Mouse (Mus musculus) kidney, postnatal 0 days (tissue): Measurements from ENCODE around the gene Krt19. TPM values are rescaled to one million over a fixed set of nuclear protein-coding genes. Genes with fewer than 3 reads are reported as not detected.

Source experiments
- ATAC-seq: fragments of 200-750 bp; cut with Nextera tagmentation; replicated peaks from 2 replicates; pipeline ENCODE4 v1.8.0; 2017; ENCODE audit warnings: low read depth, moderate number of reproducible peaks, moderate TSS enrichment, moderate library complexity; ENCODE audit not compliant: low FRiP score
- DNase-seq: peaks from one replicate; pipeline ENCODE4 v3.0.0-alpha.2; 2016; ENCODE audit warnings: low spot score
- H3K27ac ChIP-seq: fragments of 300-500 bp; sonication (generic); 2 replicates; pipeline ENCODE4 v1.5.1; 2014; ENCODE audit warnings: mild to moderate bottlenecking
- H3K27me3 ChIP-seq: fragments of 300-500 bp; sonication (generic); 2 replicates; pipeline ENCODE4 v1.6.1; 2014; ENCODE audit warnings: low read length, mixed read lengths; ENCODE audit not compliant: insufficient read depth
- H3K36me3 ChIP-seq: fragments of 300-500 bp; sonication (generic); 2 replicates; pipeline ENCODE4 v1.6.1; 2014; ENCODE audit warnings: low read length, mixed read lengths; ENCODE audit not compliant: insufficient read depth
- H3K4me1 ChIP-seq: fragments of 300-500 bp; sonication (generic); replicated peaks from 2 replicates; pipeline ENCODE4 v1.6.1; 2014; ENCODE audit warnings: antibody characterized with exemption, low read length, mixed read lengths; ENCODE audit not compliant: insufficient read depth
- H3K4me2 ChIP-seq: fragments of 300-500 bp; sonication (generic); 2 replicates; pipeline ENCODE4 v1.6.1; 2014; ENCODE audit warnings: mild to moderate bottlenecking, low read length, moderate library complexity, mixed read lengths
- H3K4me3 ChIP-seq: fragments of 300-500 bp; sonication (generic); replicated peaks from 2 replicates; pipeline ENCODE4 v1.5.1; 2014; ENCODE audit warnings: low read depth, low read length
- H3K9ac ChIP-seq: fragments of 300-500 bp; sonication (generic); 2 replicates; pipeline ENCODE4 v1.6.1; 2014; ENCODE audit warnings: low read depth, low read length
- H3K9me3 ChIP-seq: fragments of 300-500 bp; sonication (generic); replicated peaks from 2 replicates; pipeline ENCODE4 v1.6.1; 2016; ENCODE audit warnings: low read length, inconsistent platforms, mixed read lengths
- CTCF ChIP-seq: IDR thresholded peaks from 2 replicates; pipeline ENCODE4 v1.5.1; 2016; ENCODE audit warnings: antibody characterized with exemption, low read depth, mild to moderate bottlenecking, moderate library complexity
- WGBS: fragments of 180-500 bp; shearing (Covaris S2); extraction: QIAGEN DNeasy Blood & Tissue Kit; methylation state at CpG from one replicate; pipeline ENCODE4 v1.1.7; 2014; 5-methylcytosine and 5-hydroxymethylcytosine counted together
- polyA plus RNA-seq: library from polyadenylated mRNA; unstranded; fragments of >200 nt; fragmentation: Nextera tagmentation; extraction: Ambion mirVana; gene quantifications from 2 replicates; pipeline ENCODE4 v1.2.1, GENCODE M21; 2015

Gene Krt19
- polyA plus RNA-seq = 90.5 and 94.0 TPM in 2 replicates

GRCm38 (mm10) chr11:100148615-100149330 is at the start of gene Krt19:
Krt19 (minus strand) TSS chr11:100148665.
- no peak within 1 kb of the TSS for H3K4me2 ChIP-seq
- H3K9me3 ChIP-seq = no peaks in the 10 kb centered on the region
- no peaks in the 10 kb centered on the region for H3K36me3 ChIP-seq
- WGBS = 49% methylated on average over 9 of the region's 9 CpGs
- no peak within 1 kb of the TSS for H3K4me3 ChIP-seq
- H3K9ac ChIP-seq = no peak within 1 kb of the TSS
- H3K4me1 ChIP-seq = peaks cover 13% of the 10 kb centered on the region; the same call in 1 of the 2 replicates
- no peak for TF ChIP-seq CTCF
- peaks cover 3% of the 10 kb centered on the region; the same call in 1 of the 2 replicates for H3K27me3 ChIP-seq
- ATAC-seq (no peak), DNase-seq (no peak)
- H3K27ac ChIP-seq = no peak within 1 kb of the TSS

GRCm38 (mm10) chr11:100192992-100193391 is 44.5 kb upstream of the Krt19 start, which contains the start of gene Krt9:
Krt9 (minus strand) TSS chr11:100193246.
- Histone ChIP-seq H3K27ac (no peak within 1 kb of the TSS), H3K4me1 (no peaks in the 10 kb centered on the region), H3K36me3 (no peaks in the 10 kb centered on the region), H3K4me3 (no peak within 1 kb of the TSS), H3K9ac (no peak within 1 kb of the TSS), H3K4me2 (no peak within 1 kb of the TSS), H3K9me3 (no peaks in the 10 kb centered on the region), H3K27me3 (no peaks in the 10 kb centered on the region)
- no peak for TF ChIP-seq CTCF
- WGBS = 23% methylated on average over 9 of the region's 9 CpGs
- ATAC-seq (no peak), DNase-seq (peak; percentile 71)

GRCm38 (mm10) chr11:100191820-100192219 is 43.4 kb upstream of the Krt19 start:
- Histone ChIP-seq H3K36me3 (no peaks in the 10 kb centered on the region), H3K4me3 (no peak overlapping the region), H3K4me2 (no peak overlapping the region), H3K27me3 (no peaks in the 10 kb centered on the region), H3K9ac (no peak overlapping the region), H3K4me1 (no peaks in the 10 kb centered on the region), H3K27ac (no peak overlapping the region), H3K9me3 (no peaks in the 10 kb centered on the region)
- 87% methylated on average over 3 of the region's 3 CpGs for WGBS
- no peak for TF ChIP-seq CTCF
- DNase-seq (no peak), ATAC-seq (no peak)

GRCm38 (mm10) chr11:100186736-100187135 is 38.3 kb upstream of the Krt19 start:
- Histone ChIP-seq H3K4me2 (no peak overlapping the region), H3K27me3 (no peaks in the 10 kb centered on the region)
- WGBS = 83% methylated on average over 8 of the region's 8 CpGs

GRCm38 (mm10) chr11:100181725-100182124 is 33.3 kb upstream of the Krt19 start:
- H3K4me1 ChIP-seq = no peaks in the 10 kb centered on the region
- 55% methylated on average over 7 of the region's 7 CpGs for whole genome bisulfite sequencing
- no peak for TF ChIP-seq CTCF
- H3K9ac ChIP-seq = no peak overlapping the region
- no peak for ATAC-seq
- H3K27ac ChIP-seq = no peak overlapping the region
- DNase-seq = no peak
- H3K9me3 ChIP-seq = no peaks in the 10 kb centered on the region
- no peaks in the 10 kb centered on the region for H3K27me3 ChIP-seq
- H3K4me3 ChIP-seq = no peak overlapping the region
- no peaks in the 10 kb centered on the region for H3K36me3 ChIP-seq
- H3K4me2 ChIP-seq = no peak overlapping the region

More at GRCm38 (mm10) chr11:100186736-100187135, 38.3 kb upstream of the Krt19 start:
- H3K9me3 ChIP-seq = no peaks in the 10 kb centered on the region
- no peaks in the 10 kb centered on the region for H3K4me1 ChIP-seq
- H3K27ac ChIP-seq = no peak overlapping the region
- DNase-seq = no peak
- no peak for ATAC-seq
- H3K36me3 ChIP-seq = no peaks in the 10 kb centered on the region
- no peak overlapping the region for H3K9ac ChIP-seq
- no peak for TF ChIP-seq CTCF
- H3K4me3 ChIP-seq = no peak overlapping the region

GRCm38 (mm10) chr11:100179260-100179659 is 30.8 kb upstream of the Krt19 start:
- no peak overlapping the region for H3K27ac ChIP-seq
- ATAC-seq = no peak
- no peak for TF ChIP-seq CTCF
- WGBS = 76% methylated on average over 3 of the region's 3 CpGs
- H3K27me3 ChIP-seq = no peaks in the 10 kb centered on the region
- no peak overlapping the region for H3K4me3 ChIP-seq
- no peaks in the 10 kb centered on the region for H3K36me3 ChIP-seq
- H3K9ac ChIP-seq = no peak overlapping the region
- no peaks in the 10 kb centered on the region for H3K9me3 ChIP-seq
- no peaks in the 10 kb centered on the region for H3K4me1 ChIP-seq
- no peak overlapping the region for H3K4me2 ChIP-seq
- no peak for DNase-seq
